Mouse (Mus musculus) forebrain, embryonic 14.5 days (tissue): Measurements from ENCODE around the gene Ptpdc1. TPM values are rescaled to one million over a fixed set of nuclear protein-coding genes. Genes with fewer than 3 reads are reported as not detected.

ENCODE experiments used
- ATAC-seq: fragments of 200-750 bp; cut with Nextera tagmentation; 2 replicates; pipeline ENCODE4 v1.8.0; 2017; ENCODE audit warnings: mild to moderate bottlenecking, moderate library complexity
- DNase-seq: peaks from one replicate; pipeline ENCODE4 v3.0.0-alpha.2; 2015; ENCODE audit warnings: low spot score
- H3K27ac ChIP-seq: fragments of 300-500 bp; sonication (generic); 2 replicates; pipeline ENCODE4 v1.5.1; 2014; ENCODE audit warnings: low read depth, mild to moderate bottlenecking, control low read depth, low read length, moderate library complexity
- H3K27me3 ChIP-seq: fragments of 300-500 bp; sonication (generic); replicated peaks from 2 replicates; pipeline ENCODE4 v1.6.1; 2014; ENCODE audit warnings: low read length, control low read depth, mixed read lengths; ENCODE audit not compliant: control insufficient read depth, insufficient read depth
- H3K36me3 ChIP-seq: fragments of 300-500 bp; sonication (generic); 2 replicates; pipeline ENCODE4 v1.6.1; 2014; ENCODE audit warnings: low read length, control low read depth; ENCODE audit not compliant: control insufficient read depth, insufficient read depth
- H3K4me1 ChIP-seq: fragments of 300-500 bp; sonication (generic); 2 replicates; pipeline ENCODE4 v1.6.1; 2014; ENCODE audit warnings: antibody characterized with exemption, low read length, control low read depth; ENCODE audit not compliant: control insufficient read depth, insufficient read depth
- H3K4me2 ChIP-seq: fragments of 300-500 bp; sonication (generic); 2 replicates; pipeline ENCODE4 v1.6.1; 2014; ENCODE audit warnings: mild to moderate bottlenecking, control low read depth, low read length
- H3K4me3 ChIP-seq: fragments of 300-500 bp; sonication (generic); 2 replicates; pipeline ENCODE4 v1.5.1; 2014; ENCODE audit warnings: low read depth, low read length, control low read depth
- H3K9ac ChIP-seq: fragments of 300-500 bp; sonication (generic); 2 replicates; pipeline ENCODE4 v1.6.1; 2014; ENCODE audit warnings: mild to moderate bottlenecking, low read length, control low read depth, moderate library complexity
- H3K9me3 ChIP-seq: fragments of 300-500 bp; sonication (generic); replicated peaks from 2 replicates; pipeline ENCODE4 v1.6.1; 2016; ENCODE audit warnings: low read length, control low read depth, mixed read lengths; ENCODE audit not compliant: control insufficient read depth
- WGBS: fragments of 180-500 bp; shearing (Covaris S2); extraction: QIAGEN DNeasy Blood & Tissue Kit; methylation state at CpG from one replicate; pipeline ENCODE4 v1.1.7; 2014; 5-methylcytosine and 5-hydroxymethylcytosine counted together
- polyA plus RNA-seq: library from polyadenylated mRNA; unstranded; fragments of >200 nt; fragmentation: Nextera tagmentation; extraction: Ambion mirVana; gene quantifications from 2 replicates; pipeline ENCODE4 v1.2.1, GENCODE M21; 2014

Gene Ptpdc1
- polyA plus RNA-seq, result 12.7 and 18.8 TPM in 2 replicates

- peak within 1 kb of the TSS; percentile 90 for H3K27ac ChIP-seq
- H3K4me1 ChIP-seq, result peaks cover 6% of the 10 kb centered on the region
- DNase-seq (peak; percentile 98), ATAC-seq (peak; percentile 100)
- peak within 1 kb of the TSS; percentile 58 for H3K4me2 ChIP-seq
- H3K4me3 ChIP-seq, result peak within 1 kb of the TSS; percentile 78
- no peaks in the 10 kb centered on the region for H3K36me3 ChIP-seq
- 2% methylated on average over 73 of the region's 76 CpGs for WGBS
- no peaks in the 10 kb centered on the region for H3K27me3 ChIP-seq
- peak within 1 kb of the TSS; percentile 96 for H3K9ac ChIP-seq
- no peaks in the 10 kb centered on the region for H3K9me3 ChIP-seq
These were observed at the start of gene Ptpdc1 for GRCm38 (mm10) chr13:48625433-48626184. Gene Ptpdc1 (minus strand): TSS chr13:48625664.

DNA sequence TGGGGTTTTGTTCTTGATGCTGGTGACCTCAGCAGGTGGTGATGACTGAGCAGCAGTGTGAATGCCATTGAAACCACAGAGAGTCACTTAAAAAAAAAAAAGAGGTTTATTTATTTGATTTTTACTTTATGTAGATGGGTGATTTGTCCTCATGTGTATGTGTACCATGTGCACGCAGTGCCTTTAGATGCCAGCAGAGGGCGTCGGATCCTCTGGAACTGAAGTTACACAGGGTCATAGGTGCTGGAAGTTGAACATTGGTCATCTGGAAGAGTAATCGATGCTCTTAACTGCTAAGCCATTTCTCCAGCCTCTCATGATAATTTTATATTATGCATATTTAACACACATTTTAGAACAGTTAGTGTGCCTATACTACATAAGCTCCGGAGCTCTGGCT, 49.1 kb upstream of the Ptpdc1 start:
- 83% methylated on average over 5 of the region's 5 CpGs for WGBS
- H3K4me1 ChIP-seq, result no peaks in the 10 kb centered on the region; the same call in 1 of the 2 replicates
- H3K9me3 ChIP-seq, result no peaks in the 10 kb centered on the region
- no peak overlapping the region for H3K4me3 ChIP-seq
- DNase-seq, result no peak
- H3K9ac ChIP-seq, result no peak overlapping the region
- H3K4me2 ChIP-seq, result no peak overlapping the region
- H3K27ac ChIP-seq, result no peak overlapping the region
- H3K36me3 ChIP-seq, result no peaks in the 10 kb centered on the region
- peaks cover 48% of the 10 kb centered on the region for H3K27me3 ChIP-seq
- no peak for ATAC-seq

- H3K4me1 ChIP-seq, result no peaks in the 10 kb centered on the region; the same call in 1 of the 2 replicates
- H3K4me3 ChIP-seq, result no peak overlapping the region; the same call in 1 of the 2 replicates
- no peak overlapping the region for H3K27ac ChIP-seq
- ATAC-seq, result no peak
- peak overlapping the region; percentile 28; the same call in 1 of the 2 replicates for H3K4me2 ChIP-seq
- H3K9me3 ChIP-seq, result no peaks in the 10 kb centered on the region
- peaks cover 68% of the 10 kb centered on the region for H3K27me3 ChIP-seq
- H3K9ac ChIP-seq, result no peak overlapping the region
- DNase-seq, result peak; percentile 41
- 0% methylated on average over 24 of the region's 24 CpGs for WGBS
- H3K36me3 ChIP-seq, result no peaks in the 10 kb centered on the region
These were observed 46.9 kb upstream of the Ptpdc1 start for GRCm38 (mm10) chr13:48672312-48672840.

GRCm38 (mm10) chr13:48668976-48669534, 43.6 kb upstream of the Ptpdc1 start:
- peak; percentile 15 for DNase-seq
- no peaks in the 10 kb centered on the region for H3K9me3 ChIP-seq
- H3K4me2 ChIP-seq, result peak overlapping the region; percentile 30
- no peak overlapping the region for H3K9ac ChIP-seq
- no peak for ATAC-seq
- under 1% methylated on average over 34 of the region's 34 CpGs for WGBS
- no peaks in the 10 kb centered on the region for H3K36me3 ChIP-seq
- peaks cover 2% of the 10 kb centered on the region; the same call in 1 of the 2 replicates for H3K4me1 ChIP-seq
- H3K27ac ChIP-seq, result no peak overlapping the region
- H3K27me3 ChIP-seq, result peaks cover 87% of the 10 kb centered on the region
- peak overlapping the region; percentile 11 for H3K4me3 ChIP-seq

DNA sequence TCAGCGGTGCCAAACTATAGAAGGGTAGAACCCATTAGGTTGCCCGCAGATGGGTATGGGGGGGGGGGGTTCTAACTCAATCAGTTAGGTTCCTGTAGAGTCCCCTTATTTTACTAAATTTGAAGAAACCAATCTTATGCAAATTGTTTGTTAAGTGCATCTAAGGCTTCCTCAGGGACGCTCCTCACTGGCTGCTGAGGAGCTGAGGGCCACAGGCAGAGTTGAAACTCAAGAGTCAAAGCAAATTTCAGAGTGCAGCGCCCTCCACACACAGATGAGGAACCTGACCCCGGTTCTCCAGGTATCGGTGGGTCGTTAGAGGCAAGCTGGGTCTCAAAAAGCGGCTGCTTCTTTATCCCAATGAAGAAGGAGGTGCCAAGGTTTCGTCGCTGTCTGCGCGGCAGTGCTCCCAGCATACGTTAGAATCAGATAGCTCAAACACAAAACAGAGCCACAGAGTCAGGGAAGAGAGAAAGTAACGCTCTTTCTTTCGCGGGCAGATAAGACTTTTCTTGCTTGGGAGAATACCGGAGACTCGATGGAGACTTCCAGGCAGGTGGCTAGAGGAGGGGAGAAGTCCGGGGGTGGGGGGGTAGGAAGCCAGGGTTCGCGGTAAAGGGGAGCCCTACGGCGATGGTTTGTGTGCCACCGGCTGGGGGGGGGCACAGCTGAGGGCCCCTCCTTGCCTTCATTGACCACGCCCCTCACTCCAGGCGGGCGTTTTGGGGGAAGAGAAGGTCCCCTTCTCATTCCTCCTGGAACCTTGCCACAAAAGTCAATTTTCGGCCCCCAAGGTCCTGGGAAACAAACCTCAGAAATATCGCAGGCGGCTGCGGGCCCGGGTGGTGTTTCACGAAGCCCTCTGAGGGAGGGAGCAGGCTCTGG, 42.9 kb upstream of the Ptpdc1 start:
- Histone ChIP-seq H3K9ac (no peak overlapping the region), H3K4me3 (peak overlapping the region; percentile 11), H3K4me2 (peak overlapping the region; percentile 30; the same call in 1 of the 2 replicates), H3K4me1 (peaks cover 2% of the 10 kb centered on the region; the same call in 1 of the 2 replicates), H3K27me3 (peaks cover 88% of the 10 kb centered on the region), H3K27ac (no peak overlapping the region), H3K9me3 (no peaks in the 10 kb centered on the region), H3K36me3 (no peaks in the 10 kb centered on the region)
- WGBS, result 1% methylated on average over 33 of the region's 33 CpGs
- DNase-seq, result peak; percentile 18
- ATAC-seq, result no peak

GRCm38 (mm10) chr13:48667461-48667860, 42.0 kb upstream of the Ptpdc1 start:
- Histone ChIP-seq H3K4me3 (no peak overlapping the region), H3K27ac (no peak overlapping the region), H3K9me3 (no peaks in the 10 kb centered on the region), H3K4me2 (no peak overlapping the region), H3K9ac (no peak overlapping the region), H3K4me1 (0 out of 2 replicates have a peak, but pooled peaks cover 2% of the 10 kb centered on the region), H3K27me3 (peaks cover 90% of the 10 kb centered on the region), H3K36me3 (no peaks in the 10 kb centered on the region)
- WGBS, result 0% methylated on average over 4 of the region's 4 CpGs
- DNase-seq, result no peak
- ATAC-seq, result no peak

DNA sequence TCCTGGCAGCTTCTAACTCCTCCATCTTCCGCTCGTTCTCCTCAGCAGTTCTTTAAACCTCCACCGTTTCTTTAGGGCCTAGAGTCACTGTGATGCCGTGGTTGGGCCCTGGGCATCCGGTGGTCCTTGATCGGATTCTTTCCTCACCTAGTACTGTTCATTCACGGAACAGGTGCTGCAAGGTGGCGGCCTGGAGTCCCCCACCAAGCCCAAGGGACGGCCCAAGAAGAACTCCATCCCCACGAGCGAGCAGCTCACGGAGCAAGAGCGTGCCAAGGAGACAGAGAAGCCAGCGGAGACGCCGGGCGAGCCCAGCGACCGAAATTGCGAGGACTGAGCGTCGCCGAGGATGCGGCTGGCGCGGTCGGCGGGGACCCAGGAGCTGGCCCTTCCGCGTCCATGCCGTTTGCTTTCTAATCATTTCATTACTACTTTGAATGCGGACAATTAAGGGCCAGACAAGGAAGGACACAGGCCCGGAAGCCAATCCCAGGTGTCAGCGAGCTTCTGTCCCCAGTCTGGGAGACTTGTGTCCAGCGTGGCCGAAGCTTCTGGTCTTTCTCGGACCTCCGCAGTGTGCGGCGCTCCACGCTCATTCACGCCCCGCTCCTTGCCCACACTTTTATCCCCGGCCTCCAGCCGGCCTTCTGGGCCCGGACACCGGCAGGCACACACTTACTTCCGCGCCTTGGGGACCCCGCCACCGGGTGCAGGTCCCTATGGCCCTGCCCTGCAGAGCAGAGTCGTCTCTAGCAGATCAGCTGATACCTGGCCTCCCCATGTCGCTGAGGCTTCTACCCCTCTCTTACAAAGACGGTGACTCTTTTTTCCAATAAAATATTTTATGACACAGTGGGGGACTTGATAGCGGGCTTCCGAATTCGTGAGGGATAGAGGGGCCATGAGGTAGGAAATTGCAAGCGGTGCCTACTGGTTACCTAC, 40.5 kb upstream of the Ptpdc1 start:
- Histone ChIP-seq H3K9me3 (no peaks in the 10 kb centered on the region), H3K4me3 (no peak overlapping the region), H3K36me3 (no peaks in the 10 kb centered on the region), H3K27me3 (peaks cover 94% of the 10 kb centered on the region), H3K4me1 (0 out of 2 replicates have a peak, but pooled peaks cover 2% of the 10 kb centered on the region), H3K4me2 (no peak overlapping the region), H3K9ac (no peak overlapping the region), H3K27ac (no peak overlapping the region)
- under 1% methylated on average over 58 of the region's 58 CpGs for WGBS
- ATAC-seq, result no peak
- peak; percentile 4 for DNase-seq
